Mouse (Mus musculus): ENCODE measurements around the gene Frmd5. TPM values are rescaled to one million over a fixed set of nuclear protein-coding genes. Genes with fewer than 3 reads are reported as not detected.

Gene Frmd5
- polyA plus RNA-seq, 1 experiment from 2014 or later: 1.5 TPM

DNA sequence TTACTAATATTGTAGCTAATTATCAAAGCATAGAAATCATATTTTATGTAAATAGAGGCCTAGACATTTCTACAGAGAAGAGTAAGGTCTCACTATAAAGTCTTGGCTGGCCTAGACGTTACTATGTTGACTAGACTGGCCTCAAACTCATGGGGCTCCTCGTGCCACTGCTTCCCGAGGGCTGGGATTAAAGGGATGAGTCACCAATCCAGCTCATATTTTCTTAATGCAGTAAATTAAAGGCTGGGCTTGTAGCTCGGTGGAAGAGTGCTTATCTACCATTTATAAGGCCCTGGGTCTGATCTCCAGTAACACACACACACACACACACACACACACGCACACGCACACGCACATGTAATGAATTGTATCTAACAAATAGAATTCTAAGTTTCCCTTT is 205.3 kb downstream of the Frmd5 start:
- DNase-seq (ENCODE audit: low spot score) (no peak), ATAC-seq (ENCODE audit: low FRiP score, low TSS enrichment) (no peak)
- 49% methylated on average over 7 of the region's 7 CpGs for WGBS
- Histone ChIP-seq H3K36me3 (ENCODE audit: control insufficient read depth, insufficient read depth, low read length) (no peaks in the 10 kb centered on the region), H3K9me3 (ENCODE audit: control insufficient read depth, low read length) (no peaks in the 10 kb centered on the region), H3K9ac (ENCODE audit: low read length) (no peak overlapping the region), H3K4me1 (replicated peaks; ENCODE audit: control insufficient read depth, insufficient read depth) (no peaks in the 10 kb centered on the region), H3K27ac (replicated peaks) (no peak overlapping the region), H3K27me3 (ENCODE audit: control insufficient read depth, insufficient read depth, low read length) (no peaks in the 10 kb centered on the region), H3K4me3 (ENCODE audit: low read depth, low read length) (no peak overlapping the region), H3K4me2 (replicated peaks; ENCODE audit: low read depth) (no peak overlapping the region)
- TF ChIP-seq EP300 (optimal IDR thresholded peaks at IDR 0.05) (no peak), CTCF (IDR thresholded peaks at IDR 0.05; ENCODE audit: low read depth) (no peak)

DNA sequence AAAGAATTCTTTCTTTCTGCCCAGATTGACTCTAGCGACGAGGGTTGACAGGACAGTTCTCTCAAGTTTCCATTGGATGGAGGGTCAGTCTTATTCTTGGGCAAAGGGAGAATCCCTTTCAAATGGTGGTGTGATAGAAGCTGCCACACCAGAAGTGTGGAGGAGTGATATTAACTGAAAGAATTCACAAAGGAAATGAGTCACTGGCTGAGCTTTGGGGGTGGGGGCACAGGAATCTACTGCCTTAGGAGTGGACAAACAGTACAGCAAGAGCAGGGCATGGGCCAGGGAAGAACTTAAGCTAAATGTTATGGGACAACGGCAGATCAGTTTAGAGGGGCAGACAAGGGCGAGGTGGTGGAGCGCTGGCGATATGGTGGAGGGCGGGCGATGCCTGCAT is 206.2 kb downstream of the Frmd5 start:
- no peaks in the 10 kb centered on the region for H3K36me3 ChIP-seq (ENCODE audit: control insufficient read depth, insufficient read depth, low read length)
- H3K27ac ChIP-seq (replicated peaks): no peak overlapping the region
- no peak overlapping the region for H3K4me3 ChIP-seq (ENCODE audit: low read depth, low read length)
- H3K4me2 ChIP-seq (replicated peaks; ENCODE audit: low read depth): no peak overlapping the region
- TF ChIP-seq CTCF (IDR thresholded peaks at IDR 0.05; ENCODE audit: low read depth): no peak
- TF ChIP-seq EP300 (optimal IDR thresholded peaks at IDR 0.05): no peak
- 81% methylated on average over 8 of the region's 8 CpGs for WGBS
- no peaks in the 10 kb centered on the region for H3K27me3 ChIP-seq (ENCODE audit: control insufficient read depth, insufficient read depth, low read length)
- no peaks in the 10 kb centered on the region for H3K9me3 ChIP-seq (ENCODE audit: control insufficient read depth, low read length)
- no peaks in the 10 kb centered on the region for H3K4me1 ChIP-seq (replicated peaks; ENCODE audit: control insufficient read depth, insufficient read depth)
- no peak overlapping the region for H3K9ac ChIP-seq (ENCODE audit: low read length)
- no peak for DNase-seq (ENCODE audit: low spot score)
- ATAC-seq (ENCODE audit: low FRiP score, low TSS enrichment): no peak

DNA sequence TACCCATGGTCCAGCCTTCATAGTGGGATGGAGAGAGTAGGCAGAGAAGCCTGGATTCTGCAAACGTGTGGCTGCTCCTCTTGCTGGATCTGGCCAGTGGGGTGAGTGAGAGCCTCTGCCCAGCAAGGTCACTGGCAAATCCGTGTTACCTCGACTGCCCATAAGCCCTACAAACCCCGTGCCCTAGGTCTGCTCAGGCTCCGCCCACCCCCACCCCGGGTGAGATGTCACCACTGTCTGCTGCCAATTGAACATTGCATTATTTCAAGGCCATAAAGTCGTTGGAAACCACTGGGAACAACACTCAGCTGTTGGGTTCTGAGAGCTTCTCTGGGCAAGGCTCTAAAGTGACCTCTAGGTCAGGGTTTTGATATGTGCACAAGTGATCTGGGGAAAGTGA is 208.6 kb downstream of the Frmd5 start:
- Histone ChIP-seq H3K4me3 (ENCODE audit: low read depth, low read length) (no peak overlapping the region), H3K4me2 (replicated peaks; ENCODE audit: low read depth) (no peak overlapping the region), H3K27ac (replicated peaks) (no peak overlapping the region), H3K9ac (ENCODE audit: low read length) (no peak overlapping the region), H3K36me3 (ENCODE audit: control insufficient read depth, insufficient read depth, low read length) (no peaks in the 10 kb centered on the region), H3K9me3 (ENCODE audit: control insufficient read depth, low read length) (no peaks in the 10 kb centered on the region), H3K27me3 (ENCODE audit: control insufficient read depth, insufficient read depth, low read length) (no peaks in the 10 kb centered on the region), H3K4me1 (replicated peaks; ENCODE audit: control insufficient read depth, insufficient read depth) (peaks cover 4% of the 10 kb centered on the region; the same call in 1 of the 2 replicates)
- no peak for DNase-seq (ENCODE audit: low spot score)
- no peak for ATAC-seq (ENCODE audit: low FRiP score, low TSS enrichment)
- TF ChIP-seq CTCF (IDR thresholded peaks at IDR 0.05; ENCODE audit: low read depth) (no peak), EP300 (optimal IDR thresholded peaks at IDR 0.05) (no peak)
- 62% methylated on average over 7 of the region's 7 CpGs for WGBS

DNA sequence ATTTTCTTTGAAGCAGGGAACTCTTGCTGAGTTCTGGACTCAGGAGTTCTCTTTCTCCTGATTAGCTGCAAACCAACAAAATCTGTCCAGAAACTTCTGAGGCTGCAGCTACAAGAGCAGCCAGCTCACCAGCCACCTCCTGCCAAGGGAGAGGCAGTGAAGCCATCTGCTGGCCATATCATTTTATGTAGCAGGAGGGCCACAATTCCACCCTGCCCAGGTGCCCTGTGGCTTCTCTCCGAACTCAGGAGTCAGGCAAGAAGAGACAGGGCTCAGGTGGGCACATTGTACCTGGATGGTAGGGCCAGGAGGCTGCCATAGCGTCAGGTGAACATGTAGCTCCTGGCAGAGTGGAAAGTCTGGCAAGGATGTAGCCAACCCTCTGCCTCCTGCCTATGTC is 210.3 kb downstream of the Frmd5 start:
- H3K9ac ChIP-seq (ENCODE audit: low read length): no peak overlapping the region
- 86% methylated on average over 2 of the region's 2 CpGs for WGBS
- no peaks in the 10 kb centered on the region for H3K9me3 ChIP-seq (ENCODE audit: control insufficient read depth, low read length)
- ATAC-seq (ENCODE audit: low FRiP score, low TSS enrichment): no peak
- DNase-seq (ENCODE audit: low spot score): no peak
- H3K36me3 ChIP-seq (ENCODE audit: control insufficient read depth, insufficient read depth, low read length): no peaks in the 10 kb centered on the region
- H3K27ac ChIP-seq (replicated peaks): no peak overlapping the region
- H3K27me3 ChIP-seq (ENCODE audit: control insufficient read depth, insufficient read depth, low read length): no peaks in the 10 kb centered on the region
- TF ChIP-seq EP300 (optimal IDR thresholded peaks at IDR 0.05) (no peak), CTCF (IDR thresholded peaks at IDR 0.05; ENCODE audit: low read depth) (peak; percentile 40; the same call in 1 of the 2 replicates)
- H3K4me2 ChIP-seq (replicated peaks; ENCODE audit: low read depth): no peak overlapping the region
- H3K4me3 ChIP-seq (ENCODE audit: low read depth, low read length): no peak overlapping the region
- peaks cover 4% of the 10 kb centered on the region; the same call in 1 of the 2 replicates for H3K4me1 ChIP-seq (replicated peaks; ENCODE audit: control insufficient read depth, insufficient read depth)

DNA sequence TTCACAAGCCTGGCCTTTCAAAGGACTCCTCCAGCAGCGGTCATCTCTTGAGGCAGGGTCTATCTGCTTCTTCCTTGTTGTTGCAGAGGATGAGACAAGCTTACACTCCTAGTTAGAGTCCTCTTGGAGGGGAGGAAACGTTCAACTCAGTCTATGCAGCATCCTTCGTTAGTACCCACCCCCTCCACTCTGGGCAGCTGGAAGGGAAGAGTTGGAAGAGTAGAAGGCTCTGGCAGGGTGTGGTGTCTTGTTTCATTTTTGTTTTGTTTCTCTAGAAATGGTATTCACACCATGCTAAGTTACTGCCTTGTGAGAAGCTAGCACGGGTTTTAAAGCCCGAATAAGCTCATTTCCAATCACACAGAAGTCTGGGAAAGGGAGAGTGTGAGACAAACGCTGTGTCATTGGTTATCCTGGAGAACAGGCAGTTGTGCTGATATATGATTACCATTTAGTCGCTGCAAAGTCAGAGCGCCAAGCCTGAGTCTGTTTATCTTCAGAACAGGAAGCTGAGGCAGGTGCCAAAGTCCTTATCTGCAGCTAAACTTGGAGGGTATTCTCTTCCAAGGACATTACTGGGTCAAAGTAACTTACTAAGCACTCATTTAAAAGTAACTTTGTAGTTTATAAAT is 212.1 kb downstream of the Frmd5 start:
- no peak overlapping the region for H3K9ac ChIP-seq (ENCODE audit: low read length)
- TF ChIP-seq EP300 (optimal IDR thresholded peaks at IDR 0.05) (no peak), CTCF (IDR thresholded peaks at IDR 0.05; ENCODE audit: low read depth) (no peak)
- DNase-seq (ENCODE audit: low spot score) (no peak), ATAC-seq (ENCODE audit: low FRiP score, low TSS enrichment) (no peak)
- peak overlapping the region; percentile 23 for H3K4me2 ChIP-seq (replicated peaks; ENCODE audit: low read depth)
- 0 out of 2 replicates have a peak overlapping the region, but pooled peaks have one; percentile 2 for H3K4me3 ChIP-seq (ENCODE audit: low read depth, low read length)
- H3K36me3 ChIP-seq (ENCODE audit: control insufficient read depth, insufficient read depth, low read length): no peaks in the 10 kb centered on the region
- peak overlapping the region; percentile 45; the same call in 1 of the 2 replicates for H3K27ac ChIP-seq (replicated peaks)
- H3K27me3 ChIP-seq (ENCODE audit: control insufficient read depth, insufficient read depth, low read length): no peaks in the 10 kb centered on the region
- peaks cover 4% of the 10 kb centered on the region; the same call in 1 of the 2 replicates for H3K4me1 ChIP-seq (replicated peaks; ENCODE audit: control insufficient read depth, insufficient read depth)
- 25% methylated on average over 8 of the region's 8 CpGs for WGBS
- no peaks in the 10 kb centered on the region for H3K9me3 ChIP-seq (ENCODE audit: control insufficient read depth, low read length)

DNA sequence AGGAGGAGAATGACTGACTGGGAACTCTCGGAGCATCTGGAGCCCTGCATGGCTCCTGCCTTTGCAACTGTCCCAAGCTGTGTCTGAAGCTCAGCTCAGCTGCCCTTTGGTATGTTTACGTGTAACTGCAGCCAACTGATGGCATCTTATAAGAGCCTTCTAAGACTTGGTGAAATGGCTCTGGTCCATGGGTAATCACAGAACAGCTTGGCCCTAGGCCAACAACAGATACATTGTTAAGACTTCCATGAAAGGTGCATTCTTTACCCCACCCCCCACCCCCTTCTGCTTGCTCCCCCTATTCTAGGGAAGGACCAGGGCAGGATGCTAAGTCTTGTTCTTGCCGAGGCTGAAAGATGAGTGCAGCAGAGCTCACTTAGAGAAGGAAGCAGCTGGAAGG is 212.8 kb downstream of the Frmd5 start:
- H3K4me1 ChIP-seq (replicated peaks; ENCODE audit: control insufficient read depth, insufficient read depth): peaks cover 4% of the 10 kb centered on the region; the same call in 1 of the 2 replicates
- no peak for DNase-seq (ENCODE audit: low spot score)
- no peaks in the 10 kb centered on the region for H3K36me3 ChIP-seq (ENCODE audit: control insufficient read depth, insufficient read depth, low read length)
- no peaks in the 10 kb centered on the region for H3K27me3 ChIP-seq (ENCODE audit: control insufficient read depth, insufficient read depth, low read length)
- H3K9me3 ChIP-seq (ENCODE audit: control insufficient read depth, low read length): no peaks in the 10 kb centered on the region
- no peak overlapping the region for H3K4me3 ChIP-seq (ENCODE audit: low read depth, low read length)
- H3K27ac ChIP-seq (replicated peaks): no peak overlapping the region
- ATAC-seq (ENCODE audit: low FRiP score, low TSS enrichment): no peak
- WGBS: 37% methylated on average over 3 of the region's 3 CpGs
- H3K4me2 ChIP-seq (replicated peaks; ENCODE audit: low read depth): no peak overlapping the region
- TF ChIP-seq CTCF (IDR thresholded peaks at IDR 0.05; ENCODE audit: low read depth) (no peak), EP300 (optimal IDR thresholded peaks at IDR 0.05) (no peak)
- no peak overlapping the region for H3K9ac ChIP-seq (ENCODE audit: low read length)

Data from stomach, postnatal 0 days (tissue).